Mouse (Mus musculus) heart, adult 9 months (tissue): ENCODE data around the gene Acadvl.
A peak's percentile ranks its signal among the peaks of the same experiment; 100 is the strongest.

Source experiments
- DNase-seq, 2 experiments: peaks; one replicate each; pipeline ENCODE4 v3.0.0; 2022; ENCODE audit warnings: low spot score in 2 of 2

Acadvl gene

GRCm38 (mm10) chr11:70001865-70002264 lies 13.3 kb downstream of the Acadvl start:
- no peak for DNase-seq

DNA sequence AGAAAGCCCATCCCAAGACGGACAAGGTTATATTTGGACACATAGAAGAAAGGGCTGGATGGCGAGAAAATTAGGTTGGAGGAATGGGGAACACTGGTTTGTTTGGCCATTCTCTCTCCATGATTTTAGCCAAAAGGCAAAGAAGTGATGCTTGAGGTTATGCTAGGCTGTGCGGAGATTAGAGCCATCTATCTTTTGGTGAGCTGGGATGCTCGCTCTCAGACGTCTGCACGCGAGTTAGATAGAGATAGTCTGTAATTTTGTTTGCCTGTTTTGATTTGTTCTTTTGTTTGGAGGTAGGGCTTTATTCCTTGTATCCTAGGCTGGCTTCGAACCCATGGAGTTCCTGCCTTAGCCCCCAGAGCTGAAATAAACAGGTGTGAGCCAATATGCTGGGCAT lies 14.1 kb downstream of the Acadvl start:
- DNase-seq, result no peak

- DNase-seq, result peak; percentile 90 to 94
Measured at GRCm38 (mm10) chr11:70000396-70000898, 14.8 kb downstream of the Acadvl start, which contains the start of gene Dvl2. Gene Dvl2, plus strand, starts transcription at chr11:70000595.

GRCm38 (mm10) chr11:69999666-70000065 lies 15.5 kb downstream of the Acadvl start:
- no peak for DNase-seq

- no peak for DNase-seq
Measured at GRCm38 (mm10) chr11:69998567-69999491, 16.4 kb downstream of the Acadvl start.

GRCm38 (mm10) chr11:69997070-69997509 lies 18.1 kb downstream of the Acadvl start:
- peak; percentile 89 to 91 for DNase-seq

GRCm38 (mm10) chr11:69996161-69997061 lies 18.8 kb downstream of the Acadvl start:
- DNase-seq, result peak in 1 of 2 experiments; percentile 57

DNA sequence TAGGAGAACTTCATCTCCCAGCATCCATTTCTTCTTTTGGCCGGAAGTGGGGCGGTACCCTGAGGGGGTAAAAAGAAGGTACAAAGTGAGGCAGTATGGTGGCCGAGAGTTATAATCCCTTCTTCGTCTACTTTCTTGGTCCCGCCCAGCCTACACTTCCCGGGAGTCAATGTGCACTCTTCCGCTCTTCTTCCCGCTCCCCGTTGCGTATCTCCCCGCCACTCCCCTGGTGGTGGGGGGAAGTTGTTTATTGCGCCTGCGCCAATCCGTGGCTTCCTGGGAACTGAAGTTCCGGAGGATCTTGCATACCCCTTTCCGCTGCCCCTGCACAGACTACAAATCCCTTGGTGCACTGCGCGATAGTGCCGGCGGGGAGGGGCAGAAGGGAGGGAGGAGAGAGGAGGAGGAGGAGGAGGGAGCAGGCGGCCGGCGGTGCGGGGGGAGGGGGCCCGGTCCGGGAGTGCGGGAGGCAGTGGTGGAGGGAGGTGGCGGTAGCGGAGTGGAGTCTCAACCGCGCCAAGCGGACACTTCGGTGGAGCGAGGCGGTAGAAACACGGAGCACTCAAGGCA lies 19.7 kb downstream of the Acadvl start, which contains the start of gene Phf23:
Gene Phf23, plus strand, starts transcription at position 387 of the 570 bp plus-strand sequence.
- DNase-seq, result peak; percentile 99

DNA sequence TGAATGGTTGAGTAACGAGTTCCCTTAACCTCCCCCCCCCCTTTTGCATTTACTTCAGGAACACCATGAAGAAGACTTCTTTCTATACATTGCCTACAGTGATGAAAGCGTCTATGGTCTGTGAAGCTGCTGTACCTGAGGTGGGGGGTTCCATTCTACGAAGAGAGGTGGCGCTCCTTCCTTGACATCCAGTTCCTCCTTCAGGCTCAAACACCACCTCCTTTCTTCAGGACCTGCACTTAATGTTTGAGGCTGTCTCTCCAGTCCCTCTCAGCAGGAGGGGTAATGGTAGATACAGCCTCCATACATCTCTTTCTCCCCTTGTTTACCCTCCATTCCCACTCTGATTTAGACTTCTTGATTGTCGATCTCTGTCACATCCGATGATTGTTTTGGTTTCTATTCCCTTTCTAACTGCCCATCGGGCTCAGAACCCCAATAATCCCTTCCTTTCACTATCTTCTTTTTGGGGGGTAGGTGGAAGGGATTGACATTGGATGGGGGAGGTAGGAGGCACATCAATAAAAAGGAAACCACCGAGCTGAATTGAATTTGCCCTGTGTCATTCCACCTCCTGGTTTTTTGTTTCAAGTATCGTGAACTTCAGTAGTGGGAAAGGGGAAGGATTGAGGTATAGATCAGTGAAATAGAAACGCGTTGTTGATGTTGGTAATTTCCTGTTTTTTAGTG lies 20.7 kb downstream of the Acadvl start:
- no peak for DNase-seq

DNA sequence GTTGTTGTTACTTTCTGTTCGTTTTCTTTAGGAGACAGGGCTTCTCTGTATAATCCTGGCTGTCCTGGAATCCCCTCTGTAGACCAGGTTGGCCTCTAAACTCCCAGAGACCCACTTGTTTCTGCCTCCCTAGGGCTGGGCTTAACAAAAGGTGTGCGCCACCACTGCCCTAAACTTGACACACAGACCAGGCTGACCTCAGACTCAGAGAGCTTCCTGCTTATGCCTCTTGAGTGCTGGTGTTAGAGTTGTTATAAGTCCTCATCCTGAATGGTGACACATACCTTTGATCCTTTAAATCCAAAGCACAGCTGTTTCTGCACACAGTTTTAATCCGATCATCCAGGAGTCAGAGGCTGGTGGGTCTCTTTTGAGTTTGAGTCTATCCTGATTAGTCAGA lies 22.3 kb downstream of the Acadvl start:
- no peak for DNase-seq

DNA sequence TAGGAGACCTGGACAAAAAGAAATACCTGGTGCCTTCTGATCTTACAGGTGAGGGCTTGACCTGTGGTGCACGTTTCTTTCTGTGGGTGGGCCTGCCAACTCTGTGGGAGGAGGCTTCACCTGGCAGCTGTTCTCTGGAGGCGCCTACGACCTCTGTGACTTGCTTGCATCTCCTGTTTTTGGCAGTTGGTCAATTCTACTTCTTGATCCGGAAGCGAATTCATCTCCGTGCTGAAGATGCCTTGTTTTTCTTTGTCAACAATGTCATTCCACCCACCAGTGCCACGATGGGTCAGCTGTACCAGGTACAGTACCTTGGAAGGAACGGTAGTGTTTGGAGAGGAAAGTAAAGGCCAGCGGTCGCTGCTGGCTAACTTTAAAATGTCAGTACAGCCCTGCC lies 22.8 kb downstream of the Acadvl start:
- DNase-seq, result no peak

- no peak for DNase-seq
Measured at GRCm38 (mm10) chr11:69991711-69992110, 23.5 kb downstream of the Acadvl start.

DNA sequence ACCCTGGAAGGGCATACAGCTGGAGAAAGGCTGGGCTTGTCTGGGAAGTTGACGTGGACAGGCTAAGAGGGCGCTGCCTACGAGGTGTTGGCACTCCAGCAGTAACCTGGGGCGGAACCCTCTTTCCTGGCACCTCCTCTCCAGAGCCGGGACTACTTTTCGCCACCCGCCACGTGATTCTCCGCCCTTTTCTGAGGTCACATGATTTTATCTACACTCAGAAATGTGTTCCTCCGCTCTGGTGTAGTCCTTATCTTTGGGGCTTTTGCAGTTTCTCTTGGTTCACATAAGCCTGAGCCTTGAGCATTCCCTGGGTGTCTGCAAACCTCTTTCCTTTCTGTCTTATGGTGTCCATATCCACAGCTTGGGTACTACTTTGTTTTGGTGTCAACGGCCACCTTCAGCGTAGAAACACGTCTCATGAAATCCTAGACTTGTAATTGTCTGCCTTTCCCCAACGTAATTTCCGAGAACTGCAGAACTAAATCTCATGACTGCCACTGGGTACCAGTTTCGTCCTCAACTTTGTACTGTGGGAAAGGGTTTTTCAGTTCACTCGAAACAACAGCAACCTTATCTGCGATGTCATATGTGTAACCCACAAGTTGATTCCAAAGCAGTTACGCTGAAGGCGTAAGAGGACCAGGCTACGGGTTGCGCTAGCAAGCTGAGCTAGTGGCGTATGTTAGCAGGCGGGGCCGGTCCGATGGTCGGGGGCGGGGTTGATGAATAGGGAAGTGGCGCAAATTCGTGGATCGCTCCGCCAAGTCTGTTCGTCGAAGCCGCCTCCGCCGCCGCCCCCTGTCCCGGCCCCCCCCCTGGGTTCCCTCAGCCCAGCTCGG lies 24.1 kb downstream of the Acadvl start, which contains the start of gene Gabarap:
Gene Gabarap, plus strand, starts transcription at position 294 of the 842 bp plus-strand sequence.
- peak; percentile 94 to 98 for DNase-seq

DNA sequence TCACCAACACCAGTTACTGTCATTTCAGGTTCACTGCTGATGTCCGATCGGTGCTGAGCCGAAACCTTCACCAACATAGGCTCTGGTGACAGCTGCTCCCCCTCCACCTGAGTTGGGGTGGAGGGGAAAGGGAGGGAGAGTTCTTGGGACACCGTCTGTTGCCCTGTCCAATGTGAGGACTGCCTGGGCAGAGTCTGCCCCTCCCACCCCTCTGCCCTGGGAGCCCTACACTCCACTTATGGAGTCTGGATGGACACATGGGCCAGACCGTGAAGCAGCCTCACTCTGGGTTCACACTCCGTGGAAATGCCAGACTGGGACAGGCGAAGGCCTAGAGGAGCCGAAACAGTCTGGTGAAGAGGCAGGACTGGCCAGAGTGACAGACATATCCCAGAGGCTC lies 25.3 kb downstream of the Acadvl start:
- DNase-seq, result no peak

- no peak for DNase-seq
Measured at GRCm38 (mm10) chr11:69984431-69984830, 30.8 kb downstream of the Acadvl start.

DNA sequence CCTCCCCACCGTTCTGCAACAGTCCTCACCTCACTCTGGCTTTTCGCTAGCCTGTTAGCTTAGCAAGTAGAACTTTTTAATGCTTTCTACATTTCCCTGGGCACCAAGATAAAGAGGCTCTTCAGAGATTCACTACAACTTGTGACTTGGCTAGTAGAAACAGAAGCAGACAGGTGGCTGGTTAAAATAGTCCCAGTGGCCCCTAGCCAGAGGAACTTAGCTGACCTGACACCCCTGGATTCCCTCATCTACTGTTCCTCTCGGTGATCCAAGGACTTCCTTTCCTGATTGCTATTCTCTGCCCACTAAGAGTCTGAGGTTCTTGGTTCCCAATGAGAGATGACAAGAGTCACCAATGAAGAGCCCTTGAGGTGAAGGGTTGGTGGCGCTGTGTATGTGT lies 31.8 kb downstream of the Acadvl start:
- peak in 1 of 2 experiments; percentile 58 for DNase-seq

DNA sequence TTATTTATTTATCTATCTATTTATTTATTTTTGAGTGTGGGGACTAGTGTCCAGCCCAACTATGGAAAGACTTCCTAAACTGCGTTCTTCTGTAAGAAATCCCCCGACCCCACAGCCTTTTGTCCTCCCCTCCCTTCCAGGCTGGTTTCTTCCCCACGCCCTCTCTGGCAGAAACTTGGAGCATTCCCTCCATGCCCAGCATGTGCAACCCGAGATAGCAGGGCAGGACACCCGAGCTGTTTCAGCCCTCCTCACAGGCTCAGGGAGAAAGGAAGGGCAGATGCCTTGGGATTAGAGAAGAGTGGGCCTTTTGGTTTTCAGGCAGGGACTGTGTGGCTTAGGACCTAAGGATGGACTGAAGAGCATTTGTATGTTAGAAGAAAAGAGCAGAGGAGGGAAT lies 32.3 kb downstream of the Acadvl start:
- DNase-seq, result peak in 1 of 2 experiments; percentile 63

DNA sequence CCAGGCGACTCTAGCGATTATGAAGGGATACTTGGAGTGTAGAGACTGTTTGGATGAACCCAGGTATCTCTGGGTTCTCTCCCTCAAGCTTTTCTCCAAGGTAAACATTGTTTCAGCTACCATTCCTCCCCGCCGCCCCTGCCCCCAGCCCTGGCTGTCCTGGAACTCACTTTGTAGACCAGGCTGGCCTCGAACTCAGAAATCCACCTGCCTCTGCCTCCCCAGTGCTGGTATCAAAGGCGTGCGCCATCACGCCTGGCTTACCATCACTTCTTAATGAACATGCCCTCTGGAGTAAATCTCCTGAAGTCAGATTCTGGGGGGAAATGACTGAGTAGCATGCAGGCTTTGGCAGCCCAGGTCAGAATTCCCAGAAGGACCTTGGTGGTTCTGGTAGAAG lies 33.0 kb downstream of the Acadvl start, which contains the start of gene Elp5:
Gene Elp5, minus strand, starts transcription at position 293 of the 400 bp plus-strand sequence.
- DNase-seq, result no peak

DNA sequence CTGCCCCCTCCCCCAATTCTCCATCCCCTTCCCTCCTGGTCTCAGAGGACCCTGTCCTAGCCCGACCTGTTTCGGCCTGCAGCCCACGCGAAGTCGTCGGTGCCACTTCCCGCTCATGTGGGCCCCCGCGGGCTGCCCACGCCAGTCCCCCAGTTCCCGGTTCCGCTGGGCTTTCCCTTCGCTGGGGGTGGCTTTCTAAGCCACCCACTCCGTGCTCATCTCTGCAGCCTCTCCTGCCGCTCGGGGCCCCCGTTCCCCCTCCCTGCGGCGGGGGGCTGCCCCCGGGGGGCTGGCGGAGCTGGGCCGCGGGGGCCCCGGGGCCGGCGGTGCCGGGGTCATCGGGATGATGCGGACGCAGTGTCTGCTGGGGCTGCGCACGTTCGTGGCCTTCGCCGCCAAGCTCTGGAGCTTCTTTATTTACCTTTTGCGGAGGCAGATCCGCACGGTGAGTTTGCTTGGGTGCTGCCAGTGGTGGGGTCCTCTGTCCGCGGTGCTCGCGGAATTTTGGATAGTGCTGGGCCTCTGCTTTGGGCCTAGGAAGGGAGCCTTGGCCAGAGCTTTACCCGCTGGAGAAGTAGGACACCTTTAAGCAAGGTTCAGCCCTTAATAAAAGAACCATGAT lies 34.0 kb downstream of the Acadvl start, which contains the start of gene Ctdnep1:
Gene Ctdnep1, plus strand, starts transcription at position 16 of the 622 bp plus-strand sequence.
- DNase-seq, result peak in 1 of 2 experiments; percentile 24
